Mouse (Mus musculus) stomach, embryonic 16.5 days (tissue): Measurements from ENCODE around the gene 1700023F06Rik. TPM values are rescaled to one million over a fixed set of nuclear protein-coding genes. Genes with fewer than 3 reads are reported as not detected.

Experiments
- ATAC-seq: fragments of 200-750 bp; cut with Nextera tagmentation; 2 replicates; pipeline ENCODE4 v1.8.0; 2017; ENCODE audit warnings: moderate number of reproducible peaks, moderate TSS enrichment; ENCODE audit not compliant: insufficient read depth, low FRiP score
- H3K27ac ChIP-seq: fragments of 300-500 bp; sonication (generic); 2 replicates; pipeline ENCODE4 v1.5.1; 2014; ENCODE audit warnings: low read length
- H3K27me3 ChIP-seq: fragments of 300-500 bp; sonication (generic); 2 replicates; pipeline ENCODE4 v1.6.1; 2014; ENCODE audit warnings: low read length, control low read depth, mixed read lengths; ENCODE audit not compliant: control insufficient read depth, insufficient read depth
- H3K36me3 ChIP-seq: fragments of 300-500 bp; sonication (generic); 2 replicates; pipeline ENCODE4 v1.6.1; 2014; ENCODE audit warnings: low read length; ENCODE audit not compliant: control insufficient read depth, insufficient read depth
- H3K4me1 ChIP-seq: fragments of 300-500 bp; sonication (generic); 2 replicates; pipeline ENCODE4 v1.6.1; 2014; ENCODE audit warnings: low read length, control low read depth, mixed read lengths; ENCODE audit not compliant: control insufficient read depth, insufficient read depth
- H3K4me2 ChIP-seq: fragments of 300-500 bp; sonication (generic); 2 replicates; pipeline ENCODE4 v1.6.1; 2014; ENCODE audit warnings: low read depth, low read length, mixed read lengths
- H3K4me3 ChIP-seq: fragments of 300-500 bp; sonication (generic); replicated peaks from 2 replicates; pipeline ENCODE4 v1.5.1; 2014; ENCODE audit warnings: mild to moderate bottlenecking, low read length
- H3K9ac ChIP-seq: fragments of 300-500 bp; sonication (generic); 2 replicates; pipeline ENCODE4 v1.6.1; 2014; ENCODE audit warnings: low read length
- H3K9me3 ChIP-seq: fragments of 300-500 bp; sonication (generic); replicated peaks from 2 replicates; pipeline ENCODE4 v1.6.1; 2016; ENCODE audit warnings: low read length, control low read depth; ENCODE audit not compliant: control insufficient read depth
- WGBS: fragments of 180-500 bp; shearing (Covaris S2); extraction: QIAGEN DNeasy Blood & Tissue Kit; methylation state at CpG from one replicate; pipeline ENCODE4 v1.1.7; 2014; 5-methylcytosine and 5-hydroxymethylcytosine counted together
- polyA plus RNA-seq: library from polyadenylated mRNA; unstranded; fragments of >200 nt; fragmentation: Nextera tagmentation; extraction: Ambion mirVana; gene quantifications from 2 replicates; pipeline ENCODE4 v1.2.1, GENCODE M21; 2015

1700023F06Rik gene
- polyA plus RNA-seq, 1 experiment from 2014 or later, result 0.83 TPM

DNA sequence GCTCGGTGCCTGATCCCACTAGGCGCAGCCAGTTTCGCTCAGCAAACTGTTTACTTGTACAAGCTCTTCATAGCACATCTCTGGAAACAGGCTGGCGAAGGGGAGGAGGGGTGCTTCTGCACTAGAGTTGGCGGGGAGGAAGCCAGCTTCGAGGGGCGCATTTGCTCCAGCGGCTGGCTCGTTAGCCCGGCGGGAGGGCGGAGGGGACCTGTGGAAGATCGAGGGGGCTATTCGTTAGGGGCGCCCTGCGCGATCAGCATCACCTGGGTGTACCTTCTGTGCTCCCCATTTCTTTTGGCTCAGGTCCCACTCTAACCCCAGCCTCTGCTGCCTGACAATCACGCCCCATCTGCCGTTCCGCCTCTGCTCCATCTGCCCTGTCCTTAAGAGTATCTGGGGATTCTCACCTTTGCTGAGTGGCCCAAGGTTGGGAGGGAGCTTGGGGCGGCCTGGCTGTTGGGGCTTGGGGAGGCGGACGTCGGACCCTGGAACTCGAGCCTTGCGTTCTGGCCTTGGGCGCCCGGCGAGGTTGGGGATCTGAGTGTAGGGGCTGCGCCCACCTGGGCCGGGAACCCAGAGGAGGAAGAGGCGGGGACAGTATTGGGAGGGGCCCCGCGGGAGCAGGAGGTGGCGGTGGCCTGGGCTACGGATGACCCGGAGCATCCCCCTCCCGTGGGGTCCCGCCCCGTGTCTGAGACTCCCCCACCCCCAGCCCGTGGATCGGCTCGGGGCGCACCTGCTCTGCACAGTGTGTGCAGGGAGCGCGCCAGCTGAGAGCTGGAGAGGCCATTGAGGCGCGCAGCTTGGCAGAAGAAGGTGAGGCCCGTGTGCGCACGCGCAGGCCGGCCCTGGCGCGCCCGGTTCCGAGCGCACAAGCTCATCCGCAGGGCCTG lies 9.2 kb downstream of the 1700023F06Rik start:
- Histone ChIP-seq H3K4me3 (peak overlapping the region; percentile 53), H3K27me3 (peaks cover 42% of the 10 kb centered on the region), H3K9ac (peak overlapping the region; percentile 71), H3K9me3 (no peaks in the 10 kb centered on the region), H3K36me3 (no peaks in the 10 kb centered on the region), H3K27ac (no peak overlapping the region), H3K4me1 (peaks cover 21% of the 10 kb centered on the region), H3K4me2 (peak overlapping the region; percentile 73)
- WGBS, result 7% methylated on average over 59 of the region's 59 CpGs
- ATAC-seq, result peak; percentile 61

DNA sequence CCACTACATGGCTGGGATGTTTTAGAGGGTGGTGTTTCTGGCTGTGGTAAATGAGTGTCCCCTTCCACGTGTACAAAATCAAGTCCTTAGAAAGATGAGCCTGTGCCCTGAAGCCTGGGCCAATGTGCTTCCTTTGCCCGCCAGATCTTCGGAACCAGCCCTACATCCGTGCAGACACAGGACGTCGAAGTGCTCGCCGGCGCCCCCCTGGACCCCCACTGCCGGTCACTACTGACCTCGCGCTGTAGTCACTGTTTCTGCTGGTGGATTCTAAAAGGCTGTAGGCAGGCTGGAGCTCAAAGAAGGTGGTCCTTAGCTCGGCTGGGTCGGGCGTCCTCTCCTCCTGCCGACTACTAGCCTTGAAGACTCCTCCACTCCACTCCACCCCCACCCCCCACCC lies 10.0 kb downstream of the 1700023F06Rik start:
- 11% methylated on average over 16 of the region's 16 CpGs for WGBS
- peaks cover 50% of the 10 kb centered on the region for H3K27me3 ChIP-seq
- peaks cover 21% of the 10 kb centered on the region for H3K4me1 ChIP-seq

DNA sequence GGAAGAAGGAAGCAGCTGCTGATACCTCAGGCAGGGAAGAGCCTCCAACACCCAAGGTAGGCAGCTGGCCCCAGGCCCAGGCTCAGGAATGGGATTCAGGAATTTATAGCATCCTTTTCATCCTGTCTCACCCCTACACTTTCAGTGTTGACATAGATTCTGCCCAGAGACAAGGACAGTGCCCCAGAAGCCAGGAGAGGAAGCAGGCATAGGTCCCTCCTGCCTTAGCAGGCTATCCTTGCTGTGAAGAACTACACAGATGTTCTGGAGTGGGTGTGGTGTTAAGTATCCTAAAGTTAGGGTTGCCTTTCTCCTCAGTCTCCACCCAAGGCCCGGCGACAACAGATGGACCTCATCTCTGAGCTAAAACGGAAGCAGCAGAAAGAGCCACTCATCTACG lies 11.0 kb downstream of the 1700023F06Rik start:
- H3K27me3 ChIP-seq, result peaks cover 60% of the 10 kb centered on the region
- no peak overlapping the region for H3K4me3 ChIP-seq
- no peak overlapping the region for H3K27ac ChIP-seq
- H3K9ac ChIP-seq, result no peak overlapping the region
- H3K4me1 ChIP-seq, result peaks cover 30% of the 10 kb centered on the region
- H3K36me3 ChIP-seq, result no peaks in the 10 kb centered on the region
- WGBS, result 66% methylated on average over 4 of the region's 4 CpGs
- H3K9me3 ChIP-seq, result no peaks in the 10 kb centered on the region
- no peak for ATAC-seq
- no peak overlapping the region for H3K4me2 ChIP-seq

More for the DNA sequence above, 10.0 kb downstream of the 1700023F06Rik start:
- H3K27ac ChIP-seq, result no peak overlapping the region
- peak overlapping the region; percentile 44; the same call in 1 of the 2 replicates for H3K9ac ChIP-seq
- no peak for ATAC-seq
- H3K4me2 ChIP-seq, result peak overlapping the region; percentile 73
- no peaks in the 10 kb centered on the region for H3K36me3 ChIP-seq
- H3K4me3 ChIP-seq, result peak overlapping the region; percentile 53
- no peaks in the 10 kb centered on the region for H3K9me3 ChIP-seq

DNA sequence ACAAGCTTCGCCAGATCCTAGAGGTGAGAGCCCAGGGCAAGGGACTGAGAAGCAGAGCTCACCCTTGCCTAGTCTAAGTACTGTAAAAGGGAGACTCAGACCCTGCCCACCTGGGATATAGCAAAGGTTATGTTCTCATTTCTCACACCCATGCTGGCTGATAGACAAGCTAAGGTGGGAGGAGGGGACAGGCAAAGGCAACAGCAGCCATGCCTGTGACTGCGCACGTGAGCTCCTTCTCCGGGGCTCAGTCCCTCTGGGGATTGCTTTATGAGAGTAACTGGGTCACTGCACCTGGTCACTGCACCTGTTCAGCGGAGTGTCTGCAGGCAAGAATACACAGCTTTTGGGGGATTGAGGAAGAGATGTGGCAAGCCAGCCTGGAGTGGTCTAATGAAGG lies 12.7 kb downstream of the 1700023F06Rik start:
- H3K36me3 ChIP-seq, result no peaks in the 10 kb centered on the region
- no peak for ATAC-seq
- H3K9me3 ChIP-seq, result no peaks in the 10 kb centered on the region
- H3K27me3 ChIP-seq, result peaks cover 67% of the 10 kb centered on the region
- H3K4me2 ChIP-seq, result no peak overlapping the region
- 84% methylated on average over 5 of the region's 5 CpGs for WGBS
- H3K4me1 ChIP-seq, result peaks cover 24% of the 10 kb centered on the region
- H3K27ac ChIP-seq, result no peak overlapping the region
- H3K4me3 ChIP-seq, result no peak overlapping the region
- no peak overlapping the region for H3K9ac ChIP-seq

DNA sequence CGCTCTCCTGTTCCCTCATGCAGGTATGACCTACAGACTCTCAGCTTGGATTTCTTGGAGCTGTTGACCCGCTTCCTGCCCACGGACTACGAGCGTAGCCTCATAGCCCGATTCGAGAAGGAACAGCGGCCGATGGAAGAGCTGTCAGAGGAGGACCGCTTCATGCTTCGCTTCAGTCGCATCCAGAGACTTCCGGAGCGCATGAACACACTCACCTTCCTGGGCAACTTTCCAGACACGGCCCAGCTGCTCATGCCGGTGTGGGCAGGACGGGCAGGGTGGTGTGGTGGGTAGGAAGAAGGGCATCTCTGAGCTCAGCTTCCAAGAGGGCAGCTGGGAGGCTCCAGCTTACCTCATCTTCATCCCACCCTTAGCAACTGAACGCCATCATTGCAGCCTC lies 13.1 kb downstream of the 1700023F06Rik start:
- no peaks in the 10 kb centered on the region for H3K9me3 ChIP-seq
- H3K4me2 ChIP-seq, result no peak overlapping the region
- H3K27me3 ChIP-seq, result peaks cover 66% of the 10 kb centered on the region
- no peaks in the 10 kb centered on the region for H3K36me3 ChIP-seq
- H3K27ac ChIP-seq, result no peak overlapping the region
- ATAC-seq, result no peak
- no peak overlapping the region for H3K9ac ChIP-seq
- H3K4me3 ChIP-seq, result no peak overlapping the region
- peaks cover 24% of the 10 kb centered on the region for H3K4me1 ChIP-seq
- WGBS, result 71% methylated on average over 18 of the region's 18 CpGs

DNA sequence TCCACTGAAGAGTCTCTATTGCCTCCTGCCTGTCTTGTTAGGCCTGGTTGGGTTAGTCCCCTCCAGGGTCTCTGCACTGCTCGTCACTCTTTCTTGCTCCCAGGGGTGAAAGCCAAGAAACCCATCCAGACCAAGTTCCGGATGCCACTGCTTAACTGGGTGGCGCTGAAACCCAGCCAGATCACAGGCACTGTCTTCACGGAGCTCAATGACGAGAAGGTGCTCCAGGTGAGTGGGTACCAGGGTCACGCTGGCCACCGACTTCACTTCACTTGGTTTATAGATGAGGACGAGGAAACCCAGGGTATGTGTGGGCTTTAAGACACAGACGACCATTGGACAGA lies 14.6 kb downstream of the 1700023F06Rik start:
- no peak; the same call in 1 of the 2 replicates for ATAC-seq
- Histone ChIP-seq H3K4me3 (no peak overlapping the region), H3K27ac (no peak overlapping the region), H3K36me3 (no peaks in the 10 kb centered on the region), H3K27me3 (peaks cover 53% of the 10 kb centered on the region), H3K4me1 (peaks cover 11% of the 10 kb centered on the region), H3K9ac (no peak overlapping the region), H3K9me3 (no peaks in the 10 kb centered on the region), H3K4me2 (no peak overlapping the region)
- WGBS, result 46% methylated on average over 9 of the region's 9 CpGs

DNA sequence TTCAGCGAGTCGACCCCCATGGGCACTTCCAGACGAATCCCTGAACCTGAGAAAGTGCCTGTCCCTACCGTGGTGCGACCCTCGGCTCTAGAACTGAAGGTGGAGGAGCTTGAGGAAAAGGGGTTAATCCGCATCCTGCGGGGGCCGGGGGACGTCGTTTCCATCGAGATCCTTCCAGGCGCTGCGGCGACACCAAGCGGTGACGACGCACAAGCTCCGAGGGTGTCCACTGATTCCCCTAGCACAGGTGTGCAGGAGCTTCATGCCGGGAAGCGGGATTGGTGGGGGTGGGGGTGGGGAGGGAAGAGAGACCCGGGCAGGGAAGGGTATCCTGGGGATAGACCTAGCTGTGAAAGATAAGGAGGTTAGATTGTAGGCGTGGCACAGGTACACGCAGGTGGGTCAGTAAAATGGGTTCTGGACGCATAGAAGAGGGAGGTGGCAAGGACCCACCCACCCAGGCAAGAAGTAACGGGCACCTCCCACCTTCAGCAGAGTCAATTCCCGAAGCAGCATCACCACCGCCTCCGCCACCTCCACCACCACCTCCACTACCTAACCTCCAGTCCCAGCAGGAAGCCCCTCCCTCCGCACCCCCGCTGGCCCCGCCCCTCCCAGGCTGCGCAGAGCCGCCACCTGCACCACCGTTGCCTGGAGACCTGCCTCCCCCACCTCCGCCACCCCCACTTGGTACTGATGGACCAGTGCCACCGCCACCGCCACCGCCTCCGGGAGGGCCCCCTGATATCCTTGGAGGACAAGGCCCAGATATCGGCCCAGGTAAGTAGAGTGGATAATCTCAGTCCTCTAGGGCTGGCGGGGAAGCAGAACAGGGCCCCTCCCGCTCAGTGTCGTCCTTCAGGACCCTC lies 15.2 kb downstream of the 1700023F06Rik start:
- Histone ChIP-seq H3K9ac (peak overlapping the region; percentile 16; the same call in 1 of the 2 replicates), H3K27ac (no peak overlapping the region), H3K9me3 (no peaks in the 10 kb centered on the region), H3K4me2 (peak overlapping the region; percentile 41), H3K4me3 (peak overlapping the region; percentile 26), H3K4me1 (peaks cover 11% of the 10 kb centered on the region), H3K36me3 (no peaks in the 10 kb centered on the region), H3K27me3 (peaks cover 51% of the 10 kb centered on the region)
- 10% methylated on average over 43 of the region's 44 CpGs for WGBS
- no peak for ATAC-seq

DNA sequence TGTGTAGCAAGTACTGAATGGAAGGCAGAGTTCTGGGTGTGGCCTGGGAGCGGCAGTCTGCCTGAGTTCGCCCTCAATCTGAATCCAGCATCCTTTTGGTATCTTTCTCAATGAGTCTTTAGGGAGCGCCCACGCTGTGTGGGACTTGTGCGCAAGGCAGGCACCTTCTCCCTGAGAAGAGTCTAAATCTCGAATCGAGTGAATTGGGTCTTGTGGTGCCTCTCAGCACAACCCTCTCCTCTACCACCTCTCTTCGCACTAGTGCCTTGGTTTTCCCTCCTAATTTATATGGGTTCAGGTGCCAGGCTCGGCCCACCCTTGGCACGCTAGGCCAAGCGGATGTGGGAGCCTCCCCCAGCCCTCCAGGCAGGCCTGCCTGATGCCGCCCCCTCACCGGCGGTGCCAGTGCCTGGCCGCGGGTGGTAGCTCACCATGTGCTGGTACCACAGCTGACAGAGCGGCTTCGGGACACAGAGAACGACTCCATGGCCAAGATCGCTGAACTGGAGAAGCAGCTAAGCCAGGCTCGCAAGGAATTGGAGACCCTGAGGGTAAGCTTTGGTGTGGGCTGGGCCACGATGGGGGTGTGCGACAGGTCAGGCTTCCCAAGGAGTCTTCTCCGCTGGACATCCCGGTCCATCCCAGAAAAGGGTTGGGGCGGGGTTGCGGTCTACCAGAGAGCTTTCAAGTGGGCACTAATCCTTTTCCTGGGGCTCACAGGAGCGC lies 16.0 kb downstream of the 1700023F06Rik start:
- 19% methylated on average over 28 of the region's 28 CpGs for WGBS
- H3K27me3 ChIP-seq, result peaks cover 48% of the 10 kb centered on the region

More for the DNA sequence above, 16.0 kb downstream of the 1700023F06Rik start:
- no peak for ATAC-seq
- Histone ChIP-seq H3K27ac (no peak overlapping the region), H3K4me3 (peak overlapping the region; percentile 26), H3K4me1 (peaks cover 11% of the 10 kb centered on the region), H3K9me3 (no peaks in the 10 kb centered on the region), H3K9ac (peak overlapping the region; percentile 16; the same call in 1 of the 2 replicates), H3K4me2 (peak overlapping the region; percentile 41), H3K36me3 (no peaks in the 10 kb centered on the region)
